Mouse (Mus musculus) brain, embryonic 14.5 days (tissue): Measurements from ENCODE around the gene Anapc13.

Source experiments
- CTCF ChIP-seq: fragments of 200-500 bp; IDR thresholded peaks from 2 replicates; pipeline ENCODE4 v1.5.1; 2012; ENCODE audit warnings: inconsistent platforms, mild to moderate bottlenecking, moderate library complexity, borderline replicate concordance; ENCODE audit not compliant: insufficient read depth, insufficient read length; ENCODE audit errors: extremely low read depth
- POLR2A ChIP-seq: fragments of 200-500 bp; IDR thresholded peaks from 2 replicates; pipeline ENCODE4 v1.6.1; 2012; ENCODE audit warnings: mild to moderate bottlenecking, inconsistent platforms, borderline replicate concordance; ENCODE audit not compliant: poor library complexity, insufficient read depth, insufficient read length, severe bottlenecking; ENCODE audit errors: extremely low read depth

DNA sequence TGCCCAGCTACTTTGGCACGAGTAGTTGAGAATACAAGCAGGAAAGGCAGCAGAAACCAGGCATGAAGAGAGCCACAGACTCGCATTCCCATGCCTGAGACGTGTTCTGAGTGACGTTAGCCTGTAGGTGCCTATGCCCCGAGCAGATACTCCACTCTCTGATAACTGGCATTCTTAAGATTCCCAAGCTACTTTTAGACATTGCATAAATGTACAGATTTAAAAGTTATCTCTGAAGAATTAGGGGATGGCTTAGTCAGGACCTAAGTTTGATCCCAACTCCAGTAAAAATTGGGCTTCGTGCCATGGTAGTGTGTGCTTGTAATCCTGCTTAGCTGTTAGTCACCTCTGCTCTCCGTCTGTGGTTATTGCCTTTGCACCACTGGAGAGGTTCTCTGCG lies 8.4 kb downstream of the Anapc13 start:
- TF ChIP-seq CTCF: no peak
- TF ChIP-seq POLR2A: no peak
